Mouse (Mus musculus): ENCODE measurements around the gene Syngr3. TPM values are rescaled to one million over a fixed set of nuclear protein-coding genes. Genes with fewer than 3 reads are reported as not detected.
"Not testable (repeated sequence)": the region's sequence is repeated elsewhere in the genome, so short reads cannot be mapped to it uniquely, and the experiment has no call there.

Gene Syngr3
- total and polyA plus RNA-seq, 2 experiments from 2014 or later = 221 to 290 TPM

DNA sequence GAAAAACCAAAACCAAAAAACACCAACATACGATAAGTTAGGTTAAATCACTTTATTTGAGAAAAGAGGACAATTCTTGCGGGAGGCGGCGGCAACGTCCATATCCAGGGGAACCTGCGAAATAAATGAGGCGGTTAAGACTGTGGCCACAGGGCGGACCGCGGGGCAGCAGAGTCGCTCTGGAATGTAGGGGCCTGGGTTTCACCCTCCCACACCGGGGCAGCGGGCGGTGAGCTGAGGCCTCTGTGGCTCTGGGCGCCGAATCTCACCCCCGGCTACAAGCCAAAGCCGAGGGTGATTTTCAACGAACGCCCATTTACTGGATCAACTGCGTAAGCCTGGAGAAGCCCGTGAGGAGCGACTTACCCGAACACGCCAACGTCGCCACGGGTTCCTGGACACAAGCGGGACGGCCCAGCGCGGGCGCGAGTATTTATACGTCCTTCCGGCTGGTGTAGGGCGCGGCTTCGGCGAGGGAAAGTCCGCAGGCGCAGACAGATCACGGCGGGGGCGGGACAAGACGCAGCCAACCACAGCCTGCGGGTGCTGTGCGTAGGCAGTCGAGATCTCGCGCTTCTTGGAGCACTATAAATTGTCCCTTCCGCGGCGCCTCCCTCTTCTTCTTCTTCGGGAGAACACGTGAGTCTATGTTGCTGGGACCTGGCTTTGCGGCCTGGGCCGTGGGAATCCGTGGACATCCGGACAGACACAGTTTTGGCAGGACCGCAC, 29.9 kb upstream of the Syngr3 start:
- H3K4me3 ChIP-seq (ENCODE audit: low read depth, low read length) = peak overlapping the region; percentile 86
- no peak; the same call in 1 of the 2 replicates for TF ChIP-seq CTCF (IDR thresholded peaks at IDR 0.05; ENCODE audit: low read depth)
- peak overlapping the region; percentile 91 for H3K27ac ChIP-seq (ENCODE audit: low read depth, low read length)
- H3K9me3 ChIP-seq (ENCODE audit: low read length) = no peaks in the 10 kb centered on the region
- H3K4me1 ChIP-seq (ENCODE audit: insufficient read depth) = peaks cover 11% of the 10 kb centered on the region
- peak overlapping the region; percentile 71 for H3K4me2 ChIP-seq (ENCODE audit: low read depth)
- peak overlapping the region; percentile 87 for H3K9ac ChIP-seq
- WGBS = 1% methylated on average over 59 of the region's 61 CpGs
- peaks cover 14% of the 10 kb centered on the region for H3K36me3 ChIP-seq (ENCODE audit: insufficient read depth)
- DNase-seq (peak; percentile 99), ATAC-seq (peak; percentile 98)
- H3K27me3 ChIP-seq (ENCODE audit: insufficient read depth, low read length) = no peaks in the 10 kb centered on the region

DNA sequence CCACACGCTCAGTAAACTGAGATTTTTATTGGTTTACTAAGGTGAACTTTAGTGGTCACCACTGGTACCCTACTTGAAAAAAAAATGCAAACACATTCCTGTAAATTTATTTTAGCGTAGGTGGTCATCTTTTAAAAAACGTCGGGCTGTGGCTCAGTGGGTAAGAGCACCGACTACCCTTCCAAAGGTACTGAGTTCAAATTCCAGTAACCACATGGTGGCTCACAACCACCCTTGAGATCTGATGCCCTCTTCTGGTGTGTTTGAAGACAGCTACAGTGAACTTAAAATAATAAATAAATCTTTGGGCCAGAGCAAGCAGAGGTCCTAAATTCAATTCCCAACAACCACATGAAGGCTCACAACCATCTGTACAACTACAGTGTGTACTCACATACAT, 29.2 kb upstream of the Syngr3 start:
- peak overlapping the region; percentile 85 for H3K9ac ChIP-seq
- H3K27ac ChIP-seq (ENCODE audit: low read depth, low read length); H3K9me3 ChIP-seq (ENCODE audit: low read length); H3K27me3 ChIP-seq (ENCODE audit: insufficient read depth, low read length); DNase-seq; ATAC-seq: not testable (repeated sequence)
- 70% methylated on average over 5 of the region's 5 CpGs for WGBS
- peak overlapping the region; percentile 86 for H3K4me3 ChIP-seq (ENCODE audit: low read depth, low read length)
- peaks cover 11% of the 10 kb centered on the region for H3K4me1 ChIP-seq (ENCODE audit: insufficient read depth)
- H3K4me2 ChIP-seq (ENCODE audit: low read depth) = peak overlapping the region; percentile 67
- peaks cover 14% of the 10 kb centered on the region for H3K36me3 ChIP-seq (ENCODE audit: insufficient read depth)

GRCm38 (mm10) chr17:24717943-24718342, 28.2 kb upstream of the Syngr3 start, which contains the start of the genes Rnf151 and Rps2:
TSS of gene Rnf151 (minus strand) at chr17:24718063.
TSS of gene Rps2 (plus strand) at chr17:24718116.
- 77% methylated on average over 4 of the region's 4 CpGs for WGBS
- DNase-seq (no peak), ATAC-seq (no peak)
- H3K4me3 ChIP-seq (ENCODE audit: low read depth, low read length) = peak within 1 kb of the TSS; percentile 86
- peaks cover 7% of the 10 kb centered on the region; the same call in 1 of the 2 replicates for H3K4me1 ChIP-seq (ENCODE audit: insufficient read depth)
- no peaks in the 10 kb centered on the region for H3K9me3 ChIP-seq (ENCODE audit: low read length)
- no peaks in the 10 kb centered on the region for H3K27me3 ChIP-seq (ENCODE audit: insufficient read depth, low read length)
- H3K36me3 ChIP-seq (ENCODE audit: insufficient read depth) = peaks cover 14% of the 10 kb centered on the region
- H3K4me2 ChIP-seq (ENCODE audit: low read depth) = peak within 1 kb of the TSS; percentile 67
- TF ChIP-seq CTCF (IDR thresholded peaks at IDR 0.05; ENCODE audit: low read depth) = no peak
- H3K9ac ChIP-seq = 0 out of 2 replicates have a peak within 1 kb of the TSS, but pooled peaks have one; percentile 85
- H3K27ac ChIP-seq (ENCODE audit: low read depth, low read length) = no peak within 1 kb of the TSS

- peaks cover under 1% of the 10 kb centered on the region for H3K36me3 ChIP-seq (ENCODE audit: insufficient read depth)
- H3K4me2 ChIP-seq (ENCODE audit: low read depth) = no peak overlapping the region
- no peak overlapping the region for H3K27ac ChIP-seq (ENCODE audit: low read depth, low read length)
- H3K4me3 ChIP-seq (ENCODE audit: low read depth, low read length) = no peak overlapping the region
- H3K4me1 ChIP-seq (ENCODE audit: insufficient read depth) = peaks cover 1% of the 10 kb centered on the region; the same call in 1 of the 2 replicates
- WGBS = 94% methylated on average over 15 of the region's 15 CpGs
- H3K9me3 ChIP-seq (ENCODE audit: low read length) = no peaks in the 10 kb centered on the region
- DNase-seq = no peak
- no peak overlapping the region for H3K9ac ChIP-seq
- ATAC-seq = no peak
- TF ChIP-seq CTCF (IDR thresholded peaks at IDR 0.05; ENCODE audit: low read depth) = no peak
- no peaks in the 10 kb centered on the region for H3K27me3 ChIP-seq (ENCODE audit: insufficient read depth, low read length)
Observed at GRCm38 (mm10) chr17:24716166-24716682, 26.5 kb upstream of the Syngr3 start.

- Histone ChIP-seq H3K4me3 (ENCODE audit: low read depth, low read length) (no peak overlapping the region), H3K9me3 (ENCODE audit: low read length) (no peaks in the 10 kb centered on the region), H3K36me3 (ENCODE audit: insufficient read depth) (no peaks in the 10 kb centered on the region), H3K27ac (ENCODE audit: low read depth, low read length) (no peak overlapping the region), H3K4me1 (ENCODE audit: insufficient read depth) (no peaks in the 10 kb centered on the region), H3K9ac (no peak overlapping the region), H3K27me3 (ENCODE audit: insufficient read depth, low read length) (no peaks in the 10 kb centered on the region), H3K4me2 (ENCODE audit: low read depth) (no peak overlapping the region)
- ATAC-seq (no peak), DNase-seq (no peak)
- TF ChIP-seq CTCF (IDR thresholded peaks at IDR 0.05; ENCODE audit: low read depth) = no peak
- WGBS = 48% methylated on average over 6 of the region's 6 CpGs
Observed at GRCm38 (mm10) chr17:24715556-24715955, 25.8 kb upstream of the Syngr3 start.

DNA sequence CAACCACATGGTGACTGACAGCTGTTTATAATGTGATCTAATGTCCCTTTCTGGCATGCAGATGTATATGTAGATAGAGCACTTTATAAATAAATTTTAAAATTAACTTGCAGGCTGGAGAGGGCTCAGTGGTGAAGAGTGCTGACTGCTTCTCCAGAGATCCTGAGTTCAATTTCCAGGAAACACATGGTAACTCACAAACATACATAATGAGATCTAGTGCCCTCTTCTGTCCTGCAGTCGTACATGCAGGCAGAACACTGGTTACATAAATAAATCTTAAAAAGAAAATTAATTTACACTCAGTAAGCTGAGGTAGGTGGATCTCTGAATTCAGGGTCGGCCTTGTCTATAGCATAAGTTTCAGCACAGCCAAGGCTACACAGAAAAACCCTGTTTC, 18.9 kb upstream of the Syngr3 start:
- no peaks in the 10 kb centered on the region for H3K27me3 ChIP-seq (ENCODE audit: insufficient read depth, low read length)
- ATAC-seq (no peak), DNase-seq (peak; percentile 33)
- H3K9me3 ChIP-seq (ENCODE audit: low read length) = no peaks in the 10 kb centered on the region
- peak; percentile 53 for TF ChIP-seq CTCF (IDR thresholded peaks at IDR 0.05; ENCODE audit: low read depth)
- H3K4me1 ChIP-seq (ENCODE audit: insufficient read depth) = peaks cover 3% of the 10 kb centered on the region; the same call in 1 of the 2 replicates
- no peak overlapping the region for H3K4me3 ChIP-seq (ENCODE audit: low read depth, low read length)
- H3K27ac ChIP-seq (ENCODE audit: low read depth, low read length) = no peak overlapping the region
- H3K9ac ChIP-seq = no peak overlapping the region
- no peak overlapping the region for H3K4me2 ChIP-seq (ENCODE audit: low read depth)
- 36% methylated on average over 2 of the region's 2 CpGs for WGBS
- H3K36me3 ChIP-seq (ENCODE audit: insufficient read depth) = peaks cover 16% of the 10 kb centered on the region

DNA sequence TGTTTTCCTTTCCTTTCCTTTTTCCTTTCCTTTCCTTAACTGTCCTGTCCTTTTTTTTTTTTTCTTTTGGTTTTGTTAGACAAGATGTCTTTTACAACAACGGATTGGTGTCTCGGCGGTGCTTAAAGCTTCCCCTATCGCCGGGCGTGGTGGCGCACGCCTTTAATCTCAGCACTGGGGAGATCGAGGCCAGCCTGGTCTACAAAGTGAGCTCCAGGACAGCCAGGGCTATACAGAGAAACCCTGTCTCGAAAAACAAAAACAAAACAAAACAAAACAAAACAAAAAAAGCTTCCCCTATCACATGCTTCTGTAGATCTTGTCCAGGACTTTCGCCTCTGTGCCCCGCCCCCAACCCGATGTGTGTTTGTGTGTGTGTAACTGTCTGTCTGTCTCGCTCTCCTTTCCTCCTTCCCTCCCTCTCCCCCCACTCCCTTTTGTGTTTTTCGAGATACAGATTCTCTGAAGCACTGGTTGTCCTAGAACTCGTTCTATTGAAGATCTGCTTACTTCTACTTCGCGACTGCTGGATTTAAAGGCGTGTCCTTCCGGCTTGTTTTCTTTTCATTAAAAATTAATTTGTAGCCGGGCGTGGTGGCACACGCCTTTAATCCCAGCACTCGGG, 18.2 kb upstream of the Syngr3 start:
- no peak for TF ChIP-seq CTCF (IDR thresholded peaks at IDR 0.05; ENCODE audit: low read depth)
- Histone ChIP-seq H3K9ac (peak overlapping the region; percentile 62), H3K9me3 (ENCODE audit: low read length) (no peaks in the 10 kb centered on the region), H3K27ac (ENCODE audit: low read depth, low read length) (peak overlapping the region; percentile 67; the same call in 1 of the 2 replicates), H3K27me3 (ENCODE audit: insufficient read depth, low read length) (no peaks in the 10 kb centered on the region), H3K4me2 (ENCODE audit: low read depth) (peak overlapping the region; percentile 62), H3K4me1 (ENCODE audit: insufficient read depth) (peaks cover 3% of the 10 kb centered on the region; the same call in 1 of the 2 replicates), H3K36me3 (ENCODE audit: insufficient read depth) (peaks cover 20% of the 10 kb centered on the region), H3K4me3 (ENCODE audit: low read depth, low read length) (peak overlapping the region; percentile 58)
- ATAC-seq (peak; percentile 62; the same call in 1 of the 2 replicates), DNase-seq (no peak)
- WGBS = 5% methylated on average over 24 of the region's 24 CpGs

Measured in forebrain, postnatal 0 days (tissue).